Mouse (Mus musculus): ENCODE results near the gene Lurap1l.

The Lurap1l gene

GRCm38 (mm10) chr4:80917812-80918211 is 7.4 kb downstream of the Lurap1l start:
- no peak for DNase-seq

- no peak for DNase-seq
Observed at GRCm38 (mm10) chr4:80918526-80919129, 8.2 kb downstream of the Lurap1l start.

- no peak for DNase-seq
Observed at GRCm38 (mm10) chr4:80919217-80919867, 8.9 kb downstream of the Lurap1l start.

- DNase-seq = peak; percentile 19
Observed at GRCm38 (mm10) chr4:80921646-80922489, 11.4 kb downstream of the Lurap1l start.

GRCm38 (mm10) chr4:80922654-80923053 is 12.2 kb downstream of the Lurap1l start:
- DNase-seq = no peak

- DNase-seq = no peak
Observed at GRCm38 (mm10) chr4:80924815-80925214, 14.4 kb downstream of the Lurap1l start.

- DNase-seq = no peak
Observed at GRCm38 (mm10) chr4:80925752-80926519, 15.5 kb downstream of the Lurap1l start.

- no peak for DNase-seq
Observed at GRCm38 (mm10) chr4:80934749-80935148, 24.3 kb downstream of the Lurap1l start.

- no peak for DNase-seq
Observed at GRCm38 (mm10) chr4:80939115-80939514, 28.7 kb downstream of the Lurap1l start.

- no peak for DNase-seq
Observed at GRCm38 (mm10) chr4:80940946-80941345, 30.5 kb downstream of the Lurap1l start.

- no peak for DNase-seq
Observed at GRCm38 (mm10) chr4:80941978-80942377, 31.5 kb downstream of the Lurap1l start.

- no peak for DNase-seq
Observed at GRCm38 (mm10) chr4:80944605-80945004, 34.2 kb downstream of the Lurap1l start.

- DNase-seq = no peak
Observed at GRCm38 (mm10) chr4:80949110-80949509, 38.7 kb downstream of the Lurap1l start.

- DNase-seq = no peak
Observed at GRCm38 (mm10) chr4:80949720-80950119, 39.3 kb downstream of the Lurap1l start.

GRCm38 (mm10) chr4:80950280-80950781 is 39.9 kb downstream of the Lurap1l start:
- DNase-seq = no peak

- no peak for DNase-seq
Observed at GRCm38 (mm10) chr4:80952653-80953052, 42.2 kb downstream of the Lurap1l start.

GRCm38 (mm10) chr4:80955942-80956341 is 45.5 kb downstream of the Lurap1l start:
- DNase-seq = no peak

GRCm38 (mm10) chr4:80967526-80967925 is 57.1 kb downstream of the Lurap1l start:
- DNase-seq = no peak

GRCm38 (mm10) chr4:80971846-80972245 is 61.4 kb downstream of the Lurap1l start:
- no peak for DNase-seq

GRCm38 (mm10) chr4:80973896-80974295 is 63.5 kb downstream of the Lurap1l start:
- no peak for DNase-seq

GRCm38 (mm10) chr4:80990819-80991218 is 80.4 kb downstream of the Lurap1l start:
- DNase-seq = no peak

- no peak for DNase-seq
Observed at GRCm38 (mm10) chr4:81003528-81003927, 93.1 kb downstream of the Lurap1l start.
